Mouse (Mus musculus) neural tube, embryonic 11.5 days (tissue): Measurements from ENCODE around the gene Ric8b. TPM values are rescaled to one million over a fixed set of nuclear protein-coding genes. Genes with fewer than 3 reads are reported as not detected.

Source experiments
- ATAC-seq: fragments of 200-750 bp; cut with Nextera tagmentation; 2 replicates; pipeline ENCODE4 v1.8.0; 2017; ENCODE audit warnings: moderate number of reproducible peaks, mild to moderate bottlenecking, moderate TSS enrichment, moderate library complexity; ENCODE audit not compliant: insufficient read depth, low FRiP score, low TSS enrichment
- DNase-seq: peaks from one replicate; pipeline ENCODE4 v3.0.0-alpha.2; 2015; ENCODE audit warnings: low spot score
- H3K27ac ChIP-seq: fragments of 300-500 bp; sonication (generic); 2 replicates; pipeline ENCODE4 v1.5.1; 2014; ENCODE audit warnings: low read depth, mild to moderate bottlenecking, low read length
- H3K27me3 ChIP-seq: fragments of 300-500 bp; sonication (generic); 2 replicates; pipeline ENCODE4 v1.6.1; 2014; ENCODE audit warnings: mild to moderate bottlenecking, low read length, mixed read lengths; ENCODE audit not compliant: control insufficient read depth, insufficient read depth
- H3K36me3 ChIP-seq: fragments of 300-500 bp; sonication (generic); 2 replicates; pipeline ENCODE4 v1.6.1; 2014; ENCODE audit warnings: mild to moderate bottlenecking, low read length, moderate library complexity, mixed read lengths; ENCODE audit not compliant: control insufficient read depth, insufficient read depth
- H3K4me1 ChIP-seq: fragments of 300-500 bp; sonication (generic); 2 replicates; pipeline ENCODE4 v1.6.1; 2014; ENCODE audit warnings: low read length, mixed read lengths; ENCODE audit not compliant: control insufficient read depth, insufficient read depth
- H3K4me2 ChIP-seq: fragments of 300-500 bp; sonication (generic); 2 replicates; pipeline ENCODE4 v1.6.1; 2014; ENCODE audit warnings: low read depth, mild to moderate bottlenecking, moderate library complexity
- H3K4me3 ChIP-seq: fragments of 300-500 bp; sonication (generic); 2 replicates; pipeline ENCODE4 v1.5.1; 2014; ENCODE audit warnings: low read depth, low read length
- H3K9ac ChIP-seq: fragments of 300-500 bp; sonication (generic); 2 replicates; pipeline ENCODE4 v1.6.1; 2014; ENCODE audit warnings: mild to moderate bottlenecking, low read length
- H3K9me3 ChIP-seq: fragments of 300-500 bp; sonication (generic); 2 replicates; pipeline ENCODE4 v1.6.1; 2016; ENCODE audit warnings: low read length; ENCODE audit not compliant: control insufficient read depth
- WGBS: fragments of 180-500 bp; shearing (Covaris S2); extraction: QIAGEN DNeasy Blood & Tissue Kit; methylation state at CpG from one replicate; pipeline ENCODE4 v1.1.7; 2014; 5-methylcytosine and 5-hydroxymethylcytosine counted together
- polyA plus RNA-seq: library from polyadenylated mRNA; unstranded; fragments of >200 nt; fragmentation: Nextera tagmentation; extraction: Ambion mirVana; gene quantifications from 2 replicates; pipeline ENCODE4 v1.2.1, GENCODE M21; 2014

Gene Ric8b
- polyA plus RNA-seq, 1 experiment from 2014 or later = 31.7 TPM

DNA sequence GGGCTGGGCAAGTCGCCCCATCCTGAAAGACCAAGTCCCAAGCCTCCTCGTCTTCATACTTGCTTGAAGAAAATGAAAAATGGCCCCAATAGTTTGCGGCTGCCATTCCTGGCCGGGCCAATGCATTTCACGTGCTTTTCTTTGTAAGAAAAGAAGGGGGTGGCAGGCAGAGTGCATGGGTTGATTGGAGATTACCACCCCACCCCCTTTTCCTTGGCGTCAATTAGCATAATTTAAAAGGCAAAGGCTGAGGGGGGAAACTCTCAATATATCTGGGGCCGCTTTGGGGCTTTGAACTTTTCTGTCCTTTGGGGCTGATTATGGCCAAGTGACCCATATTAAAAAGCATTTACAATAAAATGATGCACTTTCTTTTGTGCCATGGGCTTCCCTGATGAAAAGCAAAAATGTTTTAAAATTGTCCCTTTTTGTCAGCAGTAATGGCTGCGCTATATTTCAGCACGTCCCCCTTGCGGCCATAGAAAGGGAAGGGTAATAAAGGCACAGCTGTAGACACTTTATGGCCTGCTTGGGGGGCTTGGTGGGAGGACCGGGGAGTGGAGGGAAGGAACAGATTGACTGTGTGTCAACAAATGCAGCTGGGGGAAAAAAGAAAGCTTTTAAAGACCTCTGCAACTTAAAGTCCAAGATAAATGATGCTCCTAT is 105.4 kb downstream of the Ric8b start:
- Histone ChIP-seq H3K9ac (peak overlapping the region; percentile 39; the same call in 1 of the 2 replicates), H3K36me3 (no peaks in the 10 kb centered on the region), H3K9me3 (no peaks in the 10 kb centered on the region), H3K4me2 (peak overlapping the region; percentile 17; the same call in 1 of the 2 replicates), H3K27ac (peak overlapping the region; percentile 77), H3K4me3 (no peak overlapping the region), H3K27me3 (no peaks in the 10 kb centered on the region), H3K4me1 (peaks cover 18% of the 10 kb centered on the region)
- DNase-seq (peak; percentile 69), ATAC-seq (peak; percentile 88)
- WGBS = 10% methylated on average over 11 of the region's 11 CpGs

DNA sequence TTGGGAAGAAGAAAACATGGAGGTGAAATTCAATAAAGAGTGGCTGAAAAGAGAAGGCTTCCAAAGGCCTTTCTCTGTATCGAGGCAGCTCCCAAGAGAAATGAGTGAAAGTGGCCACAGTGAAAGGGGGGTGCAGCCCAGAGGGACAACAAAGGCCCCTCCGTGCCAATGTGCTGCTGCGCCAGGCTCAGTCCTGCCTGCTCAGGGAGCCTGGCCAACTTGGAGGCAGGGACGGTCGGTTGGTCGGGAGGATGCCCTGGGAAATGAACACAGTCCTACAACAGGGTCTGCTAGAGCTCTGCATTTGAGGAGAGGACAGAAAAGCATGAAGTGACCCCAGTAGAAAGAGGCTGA is 105.9 kb downstream of the Ric8b start:
- no peaks in the 10 kb centered on the region for H3K27me3 ChIP-seq
- H3K9me3 ChIP-seq = no peaks in the 10 kb centered on the region
- ATAC-seq = peak; percentile 87
- H3K9ac ChIP-seq = peak overlapping the region; percentile 41; the same call in 1 of the 2 replicates
- WGBS = 21% methylated on average over 6 of the region's 6 CpGs
- DNase-seq = peak; percentile 62
- no peaks in the 10 kb centered on the region for H3K36me3 ChIP-seq
- H3K27ac ChIP-seq = peak overlapping the region; percentile 77
- H3K4me1 ChIP-seq = peaks cover 18% of the 10 kb centered on the region
- H3K4me2 ChIP-seq = peak overlapping the region; percentile 10; the same call in 1 of the 2 replicates
- no peak overlapping the region for H3K4me3 ChIP-seq

DNA sequence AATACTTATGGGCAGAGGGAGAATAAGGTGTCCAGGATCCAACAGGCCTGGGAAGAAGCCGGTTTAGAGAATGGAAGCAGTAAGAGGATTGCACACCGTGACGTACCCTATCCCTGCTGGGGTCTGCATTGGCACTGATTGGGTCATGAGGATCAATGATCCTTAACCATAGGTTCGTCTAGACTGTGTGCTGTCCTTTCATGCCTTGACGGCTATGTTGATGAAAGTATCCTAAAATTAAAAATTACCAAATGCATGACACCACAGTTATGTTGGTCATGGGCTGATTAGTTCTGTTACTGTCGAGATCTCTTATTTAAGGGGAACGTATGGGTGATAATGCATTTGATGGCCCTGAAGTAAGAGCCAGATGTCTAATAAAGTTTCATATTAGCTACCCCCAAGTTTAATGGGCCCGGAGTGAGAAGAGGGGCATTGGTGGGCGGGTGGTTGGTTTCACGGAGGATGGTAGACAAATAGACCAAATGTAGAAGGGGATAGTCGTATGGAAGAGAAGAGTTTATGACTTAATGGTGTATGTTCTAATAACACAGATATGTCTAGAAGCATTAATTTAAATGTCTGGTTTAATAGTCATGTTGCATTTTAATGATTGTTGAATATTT is 108.5 kb downstream of the Ric8b start:
- WGBS = 89% methylated on average over 11 of the region's 11 CpGs
- peak; percentile 77; the same call in 1 of the 2 replicates for ATAC-seq
- no peaks in the 10 kb centered on the region for H3K36me3 ChIP-seq

DNA sequence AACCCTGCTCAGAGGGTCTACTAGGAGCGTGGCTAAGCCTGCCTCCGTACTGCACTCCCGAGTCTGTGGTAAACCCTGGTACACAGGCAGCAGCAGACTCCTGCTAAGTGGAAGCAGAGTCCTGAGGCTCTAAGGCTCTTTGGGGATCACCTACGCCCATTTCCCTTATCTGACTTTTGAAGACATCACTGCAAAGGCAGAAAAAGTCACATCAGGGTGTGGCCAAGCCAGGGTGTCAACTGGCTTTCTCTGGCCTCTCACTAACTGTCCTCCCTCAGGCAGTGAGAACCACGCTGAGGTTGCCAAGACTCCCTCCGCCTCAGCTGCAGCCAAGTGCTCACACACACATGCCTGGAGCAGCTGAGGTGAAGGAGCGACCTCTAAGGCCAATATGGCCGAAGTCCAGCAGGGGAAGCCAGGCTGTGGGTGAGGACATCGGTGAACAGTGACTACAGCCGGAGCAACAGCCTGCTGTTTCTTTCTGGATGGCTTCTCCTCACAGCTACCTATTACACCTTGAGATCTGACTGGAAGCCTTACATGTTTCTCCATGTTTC is 110.3 kb downstream of the Ric8b start:
- H3K4me2 ChIP-seq = no peak overlapping the region
- no peak overlapping the region for H3K4me3 ChIP-seq
- H3K27me3 ChIP-seq = no peaks in the 10 kb centered on the region
- DNase-seq (no peak), ATAC-seq (no peak)
- H3K4me1 ChIP-seq = peaks cover 9% of the 10 kb centered on the region
- H3K9me3 ChIP-seq = no peaks in the 10 kb centered on the region
- H3K27ac ChIP-seq = no peak overlapping the region
- no peaks in the 10 kb centered on the region for H3K36me3 ChIP-seq
- WGBS = 84% methylated on average over 10 of the region's 10 CpGs
- H3K9ac ChIP-seq = no peak overlapping the region

More for the DNA sequence above, 108.5 kb downstream of the Ric8b start:
- no peak overlapping the region for H3K27ac ChIP-seq
- no peaks in the 10 kb centered on the region for H3K9me3 ChIP-seq
- H3K4me3 ChIP-seq = no peak overlapping the region
- DNase-seq = no peak
- no peaks in the 10 kb centered on the region for H3K27me3 ChIP-seq
- H3K4me1 ChIP-seq = peaks cover 18% of the 10 kb centered on the region
- H3K9ac ChIP-seq = no peak overlapping the region
- no peak overlapping the region for H3K4me2 ChIP-seq

DNA sequence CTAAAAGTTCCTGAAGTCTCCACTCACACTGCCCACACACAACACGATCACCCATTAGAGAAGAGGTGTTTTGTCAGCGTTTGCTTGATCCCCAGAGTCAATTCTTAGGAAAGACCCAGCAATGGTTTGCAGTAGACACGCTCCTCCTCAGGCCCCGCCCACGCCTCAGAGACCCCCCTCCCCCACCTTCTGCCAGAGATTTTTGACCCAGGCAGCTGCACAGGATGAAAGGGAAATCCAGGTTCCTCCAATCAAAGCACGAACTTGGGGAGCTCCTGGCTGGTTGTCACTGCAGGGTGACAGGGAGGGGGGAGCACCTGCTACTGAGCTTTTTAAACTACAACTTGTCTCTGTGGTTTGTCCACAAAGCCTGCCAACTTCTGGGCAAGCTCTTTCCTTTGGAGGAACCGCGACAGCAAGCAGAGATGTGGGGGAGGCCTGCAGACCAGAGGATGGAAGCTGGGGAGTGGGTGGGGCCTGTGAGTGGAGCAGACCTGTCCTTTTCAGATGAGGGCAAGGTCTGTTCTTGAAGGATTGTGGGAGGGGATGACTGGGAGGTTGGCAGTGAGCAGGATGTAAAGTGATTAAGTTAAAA is 117.8 kb downstream of the Ric8b start:
- ATAC-seq = no peak
- Histone ChIP-seq H3K4me1 (no peaks in the 10 kb centered on the region), H3K9ac (no peak overlapping the region), H3K9me3 (no peaks in the 10 kb centered on the region), H3K4me2 (no peak overlapping the region), H3K36me3 (no peaks in the 10 kb centered on the region), H3K27me3 (no peaks in the 10 kb centered on the region), H3K27ac (no peak overlapping the region), H3K4me3 (no peak overlapping the region)
- WGBS = 29% methylated on average over 8 of the region's 8 CpGs
- DNase-seq = no peak

- no peak for DNase-seq
- peak; percentile 13; the same call in 1 of the 2 replicates for ATAC-seq
- Histone ChIP-seq H3K36me3 (no peaks in the 10 kb centered on the region), H3K9ac (no peak overlapping the region), H3K4me1 (no peaks in the 10 kb centered on the region), H3K4me2 (no peak overlapping the region), H3K27me3 (0 out of 2 replicates have a peak, but pooled peaks cover 3% of the 10 kb centered on the region), H3K9me3 (no peaks in the 10 kb centered on the region), H3K27ac (no peak overlapping the region), H3K4me3 (no peak overlapping the region)
- WGBS = 64% methylated on average over 10 of the region's 10 CpGs
These were observed 120.7 kb downstream of the Ric8b start for GRCm38 (mm10) chr10:85038147-85038546.

GRCm38 (mm10) chr10:85038852-85039251 is 121.4 kb downstream of the Ric8b start:
- H3K4me1 ChIP-seq = no peaks in the 10 kb centered on the region
- no peak overlapping the region for H3K27ac ChIP-seq
- no peaks in the 10 kb centered on the region for H3K36me3 ChIP-seq
- H3K9me3 ChIP-seq = no peaks in the 10 kb centered on the region
- H3K9ac ChIP-seq = no peak overlapping the region
- no peak overlapping the region for H3K4me2 ChIP-seq
- H3K27me3 ChIP-seq = 0 out of 2 replicates have a peak, but pooled peaks cover 3% of the 10 kb centered on the region
- 88% methylated on average over 5 of the region's 5 CpGs for WGBS
- DNase-seq = no peak
- no peak overlapping the region for H3K4me3 ChIP-seq
- no peak for ATAC-seq

DNA sequence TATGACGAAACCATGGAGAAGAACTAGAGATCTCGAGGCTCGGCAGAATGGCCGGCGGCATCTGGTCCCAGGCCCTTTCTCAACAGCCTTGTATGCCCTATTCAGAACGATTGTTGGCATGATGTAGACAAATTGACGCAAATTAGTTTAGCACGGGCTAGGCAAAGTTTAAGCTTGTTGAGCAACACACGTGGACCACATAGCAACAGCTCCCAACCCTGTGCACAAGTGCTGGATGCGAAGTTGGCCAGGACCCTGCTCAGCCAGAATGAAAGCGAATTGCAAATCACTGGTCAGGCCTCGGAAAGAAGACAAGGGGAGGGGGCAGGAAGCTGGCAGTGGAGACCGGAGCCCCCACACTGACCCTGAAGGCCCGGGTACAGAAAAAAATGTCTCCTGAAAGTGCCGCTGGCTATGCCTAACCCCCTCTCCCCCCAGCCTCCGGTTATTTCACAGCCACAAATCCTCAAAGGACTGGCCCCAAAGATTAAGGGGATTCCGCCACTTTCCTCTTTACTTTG is 126.8 kb downstream of the Ric8b start:
- H3K27me3 ChIP-seq = 0 out of 2 replicates have a peak, but pooled peaks cover 3% of the 10 kb centered on the region
- peak overlapping the region; percentile 39 for H3K4me2 ChIP-seq
- WGBS = 10% methylated on average over 17 of the region's 17 CpGs
- no peaks in the 10 kb centered on the region for H3K36me3 ChIP-seq
- H3K9ac ChIP-seq = peak overlapping the region; percentile 41
- ATAC-seq (peak; percentile 42; the same call in 1 of the 2 replicates), DNase-seq (peak; percentile 75)
- H3K4me1 ChIP-seq = peaks cover 9% of the 10 kb centered on the region
- H3K27ac ChIP-seq = no peak overlapping the region
- no peaks in the 10 kb centered on the region for H3K9me3 ChIP-seq
- peak overlapping the region; percentile 13; the same call in 1 of the 2 replicates for H3K4me3 ChIP-seq
